Mouse (Mus musculus) fibroblast of lung, adult 2 months (primary cell): ENCODE measurements around the gene Arpc2.

Source experiments
- DNase-seq: peaks from one replicate; pipeline ENCODE4 v3.0.0-alpha.2; 2011; ENCODE audit warnings: low read depth

Arpc2 gene

DNA sequence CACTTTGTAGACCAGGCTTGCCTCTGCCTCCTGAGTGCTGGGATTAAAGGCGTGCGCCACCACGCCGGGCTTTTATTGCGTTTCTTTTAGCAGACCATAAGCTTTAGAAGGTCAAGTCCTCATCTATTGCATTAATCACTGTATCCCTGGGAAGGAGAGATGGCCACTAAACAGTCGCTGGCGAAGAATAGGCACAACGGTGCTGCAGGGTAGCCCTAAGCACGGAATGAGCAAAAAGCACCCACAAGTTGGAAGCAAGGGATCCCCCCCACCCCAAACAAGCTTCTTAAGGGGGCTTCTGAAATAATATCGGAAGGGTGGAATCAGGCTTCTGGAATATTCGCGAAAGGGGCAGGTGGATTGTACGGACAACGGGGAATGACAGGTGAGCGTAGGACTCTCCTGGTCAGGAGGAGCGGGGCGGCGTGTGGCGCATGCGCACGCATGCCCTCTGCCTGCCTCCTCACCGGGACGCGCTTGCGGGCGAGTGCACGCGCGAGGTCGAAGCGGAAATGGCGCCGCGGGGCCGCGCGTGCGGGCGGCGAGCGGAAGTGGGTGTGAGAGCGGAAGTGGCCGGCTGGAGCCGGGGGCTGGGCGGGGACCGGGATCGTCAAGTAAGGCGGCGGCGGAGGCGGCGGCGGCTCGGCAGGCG, at the start of gene Arpc2:
Gene Arpc2, plus strand, starts transcription at position 147 of the 652 bp plus-strand sequence.
- DNase-seq, result peak; percentile 87

- no peak for DNase-seq
These were observed 45.4 kb upstream of the Arpc2 start for GRCm38 (mm10) chr1:74190471-74190870.

GRCm38 (mm10) chr1:74192711-74193110, 43.2 kb upstream of the Arpc2 start:
- no peak for DNase-seq

GRCm38 (mm10) chr1:74194445-74194844, 41.4 kb upstream of the Arpc2 start, which contains the start of gene Cxcr1:
Cxcr1 (minus strand) TSS chr1:74194631.
- DNase-seq, result no peak

DNA sequence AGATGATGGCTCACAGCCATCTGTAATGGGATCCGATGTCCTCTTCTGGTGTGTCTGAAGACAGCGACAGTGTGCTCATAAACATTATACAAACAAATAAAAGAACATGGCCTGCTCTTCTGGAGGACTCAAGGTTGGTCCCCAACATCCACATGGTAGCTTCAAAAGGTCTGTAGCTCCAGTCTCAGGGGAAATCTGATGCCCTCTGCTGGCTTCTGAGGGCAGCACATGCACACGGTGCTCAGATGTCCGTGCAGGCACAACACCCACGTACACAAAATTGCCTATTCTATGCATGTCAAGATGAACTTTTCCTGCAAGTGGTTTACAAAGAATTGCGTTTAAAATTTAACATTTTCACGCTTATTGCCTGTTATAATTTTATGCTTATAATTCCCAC, 39.9 kb upstream of the Arpc2 start:
- no peak for DNase-seq

DNA sequence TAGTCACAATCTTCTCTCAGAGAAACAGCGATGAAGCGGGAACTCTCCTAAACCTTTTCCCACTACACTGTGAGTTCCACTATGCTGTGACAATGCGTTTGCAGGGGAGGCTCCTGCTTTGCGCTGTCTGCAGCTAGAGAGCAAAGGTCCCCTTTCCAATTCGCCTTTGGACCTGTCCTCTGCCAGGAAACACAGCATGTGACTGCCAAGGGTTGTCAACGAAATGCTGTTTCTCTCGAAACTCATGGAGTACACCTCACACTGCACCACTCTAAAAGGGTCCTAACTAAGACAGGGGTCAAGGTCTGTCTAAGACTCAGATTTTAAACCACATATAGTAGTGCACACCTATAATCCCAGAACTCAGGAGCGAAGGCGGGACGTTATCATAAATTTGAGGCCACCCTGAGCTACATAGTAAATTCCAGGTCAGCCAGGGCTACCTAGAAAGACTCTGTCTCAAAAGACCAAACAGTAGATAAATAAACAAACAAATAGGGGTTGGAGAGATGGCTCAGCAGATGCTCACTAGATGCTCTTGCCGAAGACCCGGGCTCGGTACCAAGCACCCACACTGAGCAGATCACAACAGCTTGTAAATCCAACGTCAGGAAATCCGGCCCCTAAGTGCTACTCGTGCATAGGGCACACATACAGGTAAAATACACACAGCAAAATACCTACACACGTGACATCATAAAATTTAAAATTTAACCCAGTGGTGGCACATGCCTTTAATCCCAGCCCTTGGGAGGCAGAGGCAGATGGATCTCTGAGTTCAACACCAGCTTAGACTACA, 39.1 kb upstream of the Arpc2 start:
- DNase-seq, result no peak

GRCm38 (mm10) chr1:74197726-74198470, 38.0 kb upstream of the Arpc2 start:
- no peak for DNase-seq

DNA sequence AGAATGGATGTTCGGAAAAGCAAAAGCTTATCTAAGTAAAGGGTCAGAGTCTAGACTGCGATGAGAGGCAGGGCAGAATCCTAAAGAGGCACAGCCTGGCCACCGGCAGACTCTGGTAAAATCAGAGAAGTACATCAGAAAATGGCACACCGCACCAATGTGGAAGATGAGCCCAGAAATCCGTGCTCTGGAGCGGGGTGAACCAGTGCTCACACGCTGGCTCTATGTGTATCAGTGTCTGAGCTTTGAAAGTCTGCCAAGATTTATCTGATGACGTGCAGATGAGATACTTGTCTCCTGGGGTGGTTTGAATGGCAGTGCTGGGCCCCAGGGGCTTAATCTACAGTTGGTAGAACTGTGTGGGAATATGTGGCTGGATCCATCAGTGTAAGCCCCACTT, 36.8 kb upstream of the Arpc2 start:
- DNase-seq, result no peak

DNA sequence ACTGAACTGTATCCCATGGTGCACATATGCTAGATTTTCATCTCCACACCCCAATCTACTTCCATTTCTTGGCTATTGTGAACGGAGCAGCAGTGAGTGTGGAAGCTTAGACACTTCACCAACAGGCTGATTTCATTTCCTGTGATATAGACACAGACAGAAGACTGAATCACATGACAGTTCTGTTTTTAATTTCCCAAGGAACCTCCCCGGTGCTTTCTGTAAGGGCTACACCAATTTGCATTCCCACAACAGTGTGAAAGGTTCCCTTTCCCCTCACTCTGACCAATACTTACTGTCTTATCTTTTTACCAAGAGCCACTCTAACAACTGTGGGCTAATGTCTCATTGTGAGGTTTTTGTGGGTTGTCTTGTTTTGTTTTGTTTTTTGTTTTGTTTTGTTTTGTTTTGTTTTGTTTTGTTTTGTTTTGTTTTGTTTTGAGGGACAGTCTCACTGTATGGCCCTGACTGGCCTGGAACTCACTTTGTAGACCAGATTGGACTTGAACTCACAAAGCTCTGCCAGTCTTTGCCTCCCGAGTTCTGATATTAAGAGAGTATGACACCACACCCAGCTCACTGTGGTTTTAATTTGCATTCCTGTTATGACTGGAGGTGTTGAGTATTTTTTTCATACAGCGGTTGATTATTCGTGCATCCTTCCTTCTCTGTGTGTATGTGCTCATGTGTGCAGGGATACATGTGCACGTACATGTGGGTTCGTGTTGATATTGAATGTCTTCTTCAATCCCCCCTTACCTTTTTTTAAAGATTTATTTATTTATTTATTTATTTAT, 34.6 kb upstream of the Arpc2 start:
- DNase-seq, result no peak

- no peak for DNase-seq
These were observed 32.4 kb upstream of the Arpc2 start for GRCm38 (mm10) chr1:74203457-74203856.

DNA sequence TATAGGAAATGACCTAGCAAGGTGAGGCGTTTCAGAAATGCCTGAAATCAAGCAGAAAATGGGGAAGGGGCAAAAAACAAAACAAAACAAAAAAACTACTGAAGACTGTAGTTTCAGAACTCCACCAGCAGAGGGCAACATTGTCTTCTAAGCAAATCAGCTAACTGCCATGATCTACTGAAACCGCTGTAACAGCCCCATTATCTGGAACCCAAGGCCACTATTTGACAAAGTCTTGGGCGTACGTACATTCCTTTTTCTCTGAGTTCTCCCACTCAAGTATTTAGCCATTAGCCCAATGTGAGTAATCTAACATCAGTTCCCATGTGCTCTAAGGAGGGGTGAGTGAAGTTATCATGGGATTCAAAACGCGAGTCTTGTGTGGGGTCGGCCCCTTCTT, 30.0 kb upstream of the Arpc2 start:
- DNase-seq, result peak; percentile 17

DNA sequence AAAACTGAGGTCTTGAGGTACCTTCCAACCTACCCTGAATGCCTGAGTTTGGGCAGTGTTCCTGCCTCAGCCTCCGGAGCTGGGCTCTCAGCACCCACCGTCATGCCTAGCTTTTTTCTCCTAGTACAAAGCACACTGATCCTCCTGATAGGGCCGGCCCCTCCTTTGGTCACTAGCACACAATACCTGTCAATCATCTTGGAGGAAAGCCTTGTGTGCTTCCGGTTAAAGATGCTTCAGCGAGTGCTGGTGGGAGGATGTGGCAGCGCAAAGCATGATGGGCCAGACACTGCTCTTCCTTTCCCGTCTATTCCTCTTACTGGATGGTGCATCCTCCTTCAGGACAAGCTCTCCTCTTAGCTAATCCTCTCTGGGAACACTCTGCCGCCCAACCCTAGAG, 29.2 kb upstream of the Arpc2 start:
- DNase-seq, result no peak

DNA sequence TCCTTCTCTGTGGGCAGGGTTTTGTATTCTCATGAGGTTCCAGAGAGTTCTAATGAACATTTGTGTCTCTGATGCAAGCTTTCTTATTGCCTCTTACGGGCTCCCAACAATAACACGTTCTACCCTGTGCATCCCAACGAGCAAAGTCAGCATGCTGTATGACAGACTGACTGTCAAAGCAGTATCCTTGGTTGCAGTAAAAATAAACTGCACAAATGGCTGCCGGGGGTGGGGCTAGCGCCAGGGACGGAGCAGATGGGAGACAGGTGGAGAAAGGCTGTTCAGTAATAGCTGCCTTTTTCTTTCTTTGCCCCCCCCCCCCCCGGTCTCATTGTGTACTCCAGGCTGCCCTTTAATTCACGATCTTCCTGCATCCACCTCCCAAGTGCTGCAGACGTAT, 28.0 kb upstream of the Arpc2 start:
- no peak for DNase-seq

GRCm38 (mm10) chr1:74208941-74209340, 26.9 kb upstream of the Arpc2 start:
- DNase-seq, result no peak

DNA sequence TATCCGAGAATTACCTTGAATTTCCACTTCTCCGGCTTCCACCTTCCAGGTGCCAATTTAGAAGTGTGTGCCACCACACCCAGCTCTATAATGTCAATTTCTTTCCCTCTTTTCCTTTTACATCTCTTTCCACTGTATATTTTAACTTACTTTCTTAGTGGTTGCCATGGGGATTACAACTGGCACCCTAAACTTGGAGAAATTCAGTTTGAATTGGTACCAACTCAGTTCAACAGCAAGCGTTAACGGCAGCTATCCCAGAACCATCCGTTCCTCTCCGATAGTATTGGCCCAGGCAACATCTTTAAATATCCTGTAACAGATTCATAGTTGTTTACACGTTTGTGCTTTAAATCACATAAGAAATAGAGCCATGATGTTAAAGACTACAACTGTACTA, 16.0 kb upstream of the Arpc2 start:
- no peak for DNase-seq

GRCm38 (mm10) chr1:74227317-74227716, 8.6 kb upstream of the Arpc2 start:
- no peak for DNase-seq

DNA sequence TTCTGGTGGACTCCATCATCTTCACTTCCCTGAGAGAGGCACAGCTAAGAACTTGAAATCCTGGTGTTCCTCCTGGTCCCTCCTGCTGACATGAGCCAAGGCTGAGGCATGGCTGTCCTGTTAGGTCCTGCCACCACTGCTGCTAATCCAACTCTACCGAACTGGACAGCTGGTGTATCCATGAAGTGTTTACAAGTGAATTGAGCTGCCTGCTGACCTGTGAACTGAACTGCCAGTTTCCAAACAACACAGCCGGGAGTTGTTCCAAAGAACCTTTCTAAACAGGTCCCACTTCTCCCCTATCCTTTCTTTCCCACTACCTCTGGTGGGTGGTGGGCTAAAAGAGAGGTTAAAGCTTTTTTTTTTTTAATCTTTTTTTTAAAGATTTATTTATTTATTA, 5.9 kb upstream of the Arpc2 start:
- no peak for DNase-seq

GRCm38 (mm10) chr1:74230992-74231391, 4.9 kb upstream of the Arpc2 start:
- no peak for DNase-seq

DNA sequence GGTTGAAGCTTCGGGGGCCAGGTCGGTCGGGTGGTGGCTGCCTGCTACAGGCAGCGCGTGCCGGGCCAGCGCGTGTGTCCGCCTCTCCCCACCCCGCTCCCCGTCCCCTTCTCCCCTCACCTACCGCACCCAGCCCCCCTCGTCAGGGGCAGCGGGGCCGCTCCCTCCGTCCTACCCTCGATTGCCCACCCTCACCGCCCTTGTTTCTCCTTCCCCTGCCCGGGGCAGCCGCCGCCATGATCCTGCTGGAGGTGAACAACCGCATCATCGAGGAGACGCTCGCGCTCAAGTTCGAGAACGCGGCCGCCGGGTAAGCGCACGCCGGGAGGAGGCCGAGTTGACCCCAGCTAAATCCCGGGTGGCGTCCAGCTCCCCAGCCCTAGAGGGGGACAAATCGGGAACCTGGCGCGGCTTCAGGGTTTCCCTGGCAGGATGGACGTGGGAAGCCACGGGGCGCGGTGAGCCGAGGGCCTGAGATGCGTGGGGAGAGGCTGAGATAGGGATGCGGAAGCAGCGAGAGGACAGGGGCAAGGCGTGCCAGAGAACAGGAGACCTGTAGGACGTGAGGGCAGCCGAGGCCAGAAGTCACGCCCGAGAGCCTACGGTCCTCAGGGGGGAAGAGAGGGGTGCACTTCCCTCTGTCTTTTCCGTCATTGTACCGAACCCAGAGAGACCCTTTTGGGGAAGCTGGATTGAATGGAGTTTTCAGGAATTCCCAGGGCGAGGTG, 870 bp downstream of the Arpc2 start:
- no peak for DNase-seq

DNA sequence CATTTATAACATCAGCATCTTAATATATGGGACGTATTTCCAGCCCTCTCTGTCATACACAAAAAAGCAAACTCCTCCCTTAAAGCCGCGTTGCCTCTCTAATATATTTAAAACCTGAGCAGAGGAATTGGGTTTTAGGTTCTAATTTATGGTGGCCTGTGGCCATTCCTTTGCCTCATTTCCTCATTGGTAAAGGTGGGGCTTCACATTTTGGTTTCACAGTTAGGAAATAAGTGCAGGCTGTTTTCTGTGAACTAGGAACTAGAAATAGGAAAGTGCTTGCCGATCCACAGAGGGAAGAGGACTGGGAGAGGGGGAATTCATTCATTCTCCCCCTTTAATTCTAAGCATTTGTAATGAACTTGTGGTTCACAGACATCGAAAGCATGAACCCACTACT, 1.8 kb downstream of the Arpc2 start:
- DNase-seq, result no peak

GRCm38 (mm10) chr1:74238136-74238535, 2.3 kb downstream of the Arpc2 start:
- DNase-seq, result no peak
